Mouse (Mus musculus) layer of hippocampus, postnatal 14 days (tissue): ENCODE results near the gene Gm13272. TPM values are rescaled to one million over a fixed set of nuclear protein-coding genes. Genes with fewer than 3 reads are reported as not detected.
"Not testable (repeated sequence)": the region's sequence is repeated elsewhere in the genome, so short reads cannot be mapped to it uniquely, and the experiment has no call there.

Source experiments
- DNase-seq, 2 experiments: peaks; one replicate each; pipeline ENCODE4 v3.0.0; 2021 to 2022; ENCODE audit warnings: low spot score in 2 of 2, mixed read lengths in 1 of 2
- total RNA-seq, 2 experiments: library from RNA; stranded (reverse); gene quantifications; 2 replicates each; pipeline ENCODE4 v1.2.3; 2021

The Gm13272 gene
- total RNA-seq, 2 experiments from 2014 or later: not detected

- DNase-seq: not testable (repeated sequence)
These were observed 2.7 kb downstream of the Gm13272 start for GRCm38 (mm10) chr4:88782335-88782734.

GRCm38 (mm10) chr4:88785409-88785808 lies 5.8 kb downstream of the Gm13272 start, which contains the start of gene Gm13276:
Gene Gm13276 (plus strand): TSS chr4:88785709.
- DNase-seq: not testable (repeated sequence)

- DNase-seq: peak; percentile 54 to 81
These were observed 8.8 kb downstream of the Gm13272 start, which contains the start of gene Gm13277 for GRCm38 (mm10) chr4:88788402-88788801. Gene Gm13277 (plus strand): TSS chr4:88788632.

GRCm38 (mm10) chr4:88791250-88791649 lies 11.6 kb downstream of the Gm13272 start, which contains the start of gene Gm13278:
Gene Gm13278 (plus strand): TSS chr4:88791550.
- DNase-seq: not testable (repeated sequence)

GRCm38 (mm10) chr4:88793936-88794675 lies 14.5 kb downstream of the Gm13272 start, which contains the start of gene Gm13275:
Gene Gm13275 (plus strand): TSS chr4:88794487.
- DNase-seq: peak; percentile 61 to 70

- DNase-seq: not testable (repeated sequence)
These were observed 17.4 kb downstream of the Gm13272 start, which contains the start of gene Gm13279 for GRCm38 (mm10) chr4:88797097-88797496. Gene Gm13279 (plus strand): TSS chr4:88797397.

GRCm38 (mm10) chr4:88799365-88799764 lies 19.7 kb downstream of the Gm13272 start, which contains the start of gene Gm13285:
Gene Gm13285 (plus strand): TSS chr4:88799665.
- DNase-seq: not testable (repeated sequence)

- DNase-seq: not testable (repeated sequence)
These were observed 23.3 kb downstream of the Gm13272 start, which contains the start of gene Gm13287 for GRCm38 (mm10) chr4:88802954-88803353. Gene Gm13287 (plus strand): TSS chr4:88803254.

GRCm38 (mm10) chr4:88805231-88805630 lies 25.6 kb downstream of the Gm13272 start, which contains the start of gene Gm13288:
Gene Gm13288 (plus strand): TSS chr4:88805531.
- not testable (repeated sequence) for DNase-seq

GRCm38 (mm10) chr4:88805761-88806160 lies 26.1 kb downstream of the Gm13272 start:
- peak in 1 of 2 experiments; percentile 10 for DNase-seq

GRCm38 (mm10) chr4:88815928-88816327 lies 36.3 kb downstream of the Gm13272 start, which contains the start of gene Ifna7:
Gene Ifna7 (plus strand): TSS chr4:88816228.
- no peak for DNase-seq

- DNase-seq: no peak
These were observed 40.0 kb downstream of the Gm13272 start, which contains the start of gene Ifna11 for GRCm38 (mm10) chr4:88819659-88820058. Gene Ifna11 (plus strand): TSS chr4:88819959.

GRCm38 (mm10) chr4:88822995-88823394 lies 43.3 kb downstream of the Gm13272 start:
- DNase-seq: no peak

GRCm38 (mm10) chr4:88827116-88827515 lies 47.5 kb downstream of the Gm13272 start, which contains the start of gene Ifna6:
Gene Ifna6 (plus strand): TSS chr4:88827416.
- DNase-seq: not testable (repeated sequence)

Other genes starting within 250 kb of the Gm13272 start
- not detected for gene Ifna15, start 221.6 kb upstream of the Gm13272 start, total RNA-seq
- gene Ifna14, start 208.1 kb upstream of the Gm13272 start, total RNA-seq: not detected
- not detected for gene Ifna9, start 187.5 kb upstream of the Gm13272 start, total RNA-seq
- not detected for gene Ifna12, start 176.5 kb upstream of the Gm13272 start, total RNA-seq
- gene C87499, start 145.4 kb upstream of the Gm13272 start, total RNA-seq: not detected
- gene Ifna13, start 135.4 kb upstream of the Gm13272 start, total RNA-seq: not detected
- gene Ifna16, start 102.9 kb upstream of the Gm13272 start, total RNA-seq: not detected
- not detected for gene Ifna2, start 95.9 kb upstream of the Gm13272 start, total RNA-seq
- not detected for gene Ifnab, start 88.5 kb upstream of the Gm13272 start, total RNA-seq
- gene Gm26566, start 58.0 kb upstream of the Gm13272 start, total RNA-seq: 1 to 10 TPM; 1.1 to 2.1 TPM
- 100 to 1,000 TPM; 105 to 106 TPM for gene Klhl9, start 57.4 kb upstream of the Gm13272 start, total RNA-seq
- gene Gm13271, start 25.0 kb upstream of the Gm13272 start, total RNA-seq: not detected
- gene Gm13283, start 19.7 kb upstream of the Gm13272 start, total RNA-seq: not detected
- not detected for gene Gm13290, start 6.0 kb upstream of the Gm13272 start, total RNA-seq
- not detected for gene Gm13289, start 2.9 kb upstream of the Gm13272 start, total RNA-seq
- not detected for gene Ifnz, start 2.3 kb downstream of the Gm13272 start, total RNA-seq
- not detected for gene Gm13276, start 5.9 kb downstream of the Gm13272 start, total RNA-seq
- gene Gm13277, start 8.8 kb downstream of the Gm13272 start, total RNA-seq: not detected
- not detected for gene Gm13278, start 11.7 kb downstream of the Gm13272 start, total RNA-seq
- gene Gm13275, start 14.6 kb downstream of the Gm13272 start, total RNA-seq: not detected
- not detected for gene Gm13279, start 17.5 kb downstream of the Gm13272 start, total RNA-seq
- gene Gm13285, start 19.8 kb downstream of the Gm13272 start, total RNA-seq: not detected
- gene Gm13287, start 23.4 kb downstream of the Gm13272 start, total RNA-seq: not detected
- not detected for gene Gm13288, start 25.7 kb downstream of the Gm13272 start, total RNA-seq
- not detected for gene Ifna7, start 36.4 kb downstream of the Gm13272 start, total RNA-seq
- not detected for gene Ifna11, start 40.1 kb downstream of the Gm13272 start, total RNA-seq
- not detected for gene Ifna6, start 47.6 kb downstream of the Gm13272 start, total RNA-seq
- gene Ifna5, start 55.7 kb downstream of the Gm13272 start, total RNA-seq: not detected
- not detected for gene Ifna4, start 62.0 kb downstream of the Gm13272 start, total RNA-seq
- not detected for gene Ifna1, start 70.2 kb downstream of the Gm13272 start, total RNA-seq
- gene Ifne, start 100.4 kb downstream of the Gm13272 start, total RNA-seq: not detected